Mouse (Mus musculus) CD4-positive, CD25-positive, alpha-beta regulatory T cell, adult 4 months (primary cell): ENCODE results near the gene Defb42. TPM values are rescaled to one million over a fixed set of nuclear protein-coding genes. Genes with fewer than 3 reads are reported as not detected.
A peak's percentile ranks its signal among the peaks of the same experiment; 100 is the strongest.

ENCODE experiments used
- ATAC-seq: one replicate; pipeline ENCODE4 v1.8.0; 2017
- polyA plus RNA-seq, 2 experiments: library from polyadenylated mRNA; unstranded; fragments of 100-300 nt; shearing (Covaris generic); gene quantifications; one replicate each; pipeline ENCODE4 v1.2.1; 2017

Gene Defb42
- polyA plus RNA-seq = not detected

- no peak for ATAC-seq
These were observed at the start of gene Defb42 for GRCm38 (mm10) chr14:63046691-63047090. Defb42 (plus strand) TSS chr14:63046991.

- ATAC-seq = no peak
These were observed 49.0 kb upstream of the Defb42 start, which contains the start of gene Defb47 for GRCm38 (mm10) chr14:62997777-62998176. Defb47 (plus strand) TSS chr14:62998077.

GRCm38 (mm10) chr14:62998977-62999376 lies 47.8 kb upstream of the Defb42 start:
- no peak for ATAC-seq

GRCm38 (mm10) chr14:63002588-63002987 lies 44.2 kb upstream of the Defb42 start:
- ATAC-seq = no peak

GRCm38 (mm10) chr14:63011471-63011870 lies 35.3 kb upstream of the Defb42 start, which contains the start of gene Defb43:
Defb43 (plus strand) TSS chr14:63011771.
- no peak for ATAC-seq

GRCm38 (mm10) chr14:63013082-63013481 lies 33.7 kb upstream of the Defb42 start:
- no peak for ATAC-seq

GRCm38 (mm10) chr14:63014667-63015066 lies 32.1 kb upstream of the Defb42 start:
- ATAC-seq = no peak

GRCm38 (mm10) chr14:63020524-63021156 lies 26.2 kb upstream of the Defb42 start:
- ATAC-seq = no peak

GRCm38 (mm10) chr14:63049910-63050370 lies 3.1 kb downstream of the Defb42 start, which contains the start of gene Defb30:
Defb30 (minus strand) TSS chr14:63049960.
- no peak for ATAC-seq

- ATAC-seq = peak; percentile 51
These were observed 4.0 kb downstream of the Defb42 start for GRCm38 (mm10) chr14:63050769-63051168.

- no peak for ATAC-seq
These were observed 7.9 kb downstream of the Defb42 start for GRCm38 (mm10) chr14:63054729-63055128.

- ATAC-seq = no peak
These were observed 13.6 kb downstream of the Defb42 start for GRCm38 (mm10) chr14:63060361-63060760.

- ATAC-seq = no peak
These were observed 15.4 kb downstream of the Defb42 start for GRCm38 (mm10) chr14:63062184-63062583.

- no peak for ATAC-seq
These were observed 18.6 kb downstream of the Defb42 start for GRCm38 (mm10) chr14:63065391-63065790.

- peak; percentile 62 for ATAC-seq
These were observed 20.0 kb downstream of the Defb42 start for GRCm38 (mm10) chr14:63066630-63067310.

- ATAC-seq = no peak
These were observed 20.9 kb downstream of the Defb42 start for GRCm38 (mm10) chr14:63067708-63068107.

Other genes starting within 250 kb of the Defb42 start
- 1 to 10 TPM; 4.5 to 6.2 TPM for gene Wdfy2, start 209.3 kb upstream of the Defb42 start, polyA plus RNA-seq
- gene Defb48, start 62.5 kb upstream of the Defb42 start, polyA plus RNA-seq = not detected
- not detected for gene Defb47, start 48.9 kb upstream of the Defb42 start, polyA plus RNA-seq
- gene Defb43, start 35.2 kb upstream of the Defb42 start, polyA plus RNA-seq = not detected
- not detected for gene Defb30, start 3.0 kb downstream of the Defb42 start, polyA plus RNA-seq